Mouse (Mus musculus): ENCODE results near the gene 2310061I04Rik.

DNA sequence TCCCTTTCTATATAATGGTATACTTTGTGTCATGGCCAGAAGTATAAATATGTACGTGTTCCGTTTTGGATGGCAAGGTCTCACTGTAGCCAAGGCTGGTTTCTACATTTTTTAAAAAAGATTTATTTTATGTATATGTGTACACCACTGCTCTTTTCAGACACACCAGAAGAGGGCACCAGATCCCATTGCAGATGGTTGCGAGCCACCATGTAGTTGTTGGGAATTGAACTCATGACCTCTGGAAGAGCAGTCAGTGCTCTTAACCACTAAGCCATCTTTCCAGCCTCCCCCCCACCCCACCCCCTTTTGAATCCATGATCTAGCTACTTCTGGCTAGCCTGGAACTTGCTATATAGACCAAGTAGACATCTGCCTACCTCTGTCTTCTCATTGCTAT lies 53.7 kb downstream of the 2310061I04Rik start:
- TF ChIP-seq CTCF (IDR thresholded peaks at IDR 0.05; ENCODE audit: borderline replicate concordance, insufficient read depth, low read length) (no peak), POLR2A (IDR thresholded peaks at IDR 0.05; ENCODE audit: low read depth, low read length) (no peak)
